Mouse (Mus musculus): ENCODE data around the gene Pip4k2b. TPM values are rescaled to one million over a fixed set of nuclear protein-coding genes. Genes with fewer than 3 reads are reported as not detected.

Pip4k2b gene
- total and polyA plus RNA-seq, 2 experiments from 2014 or later, result 4.6 to 146 TPM

GRCm38 (mm10) chr11:97700003-97700745, 44.3 kb downstream of the Pip4k2b start, which contains the start of gene Pcgf2:
Gene Pcgf2, minus strand, starts transcription at chr11:97700497.
- TF ChIP-seq CTCF (IDR thresholded peaks at IDR 0.05; ENCODE audit: low read depth), result peak; percentile 9; the same call in 1 of the 2 replicates
- DNase-seq (peak; percentile 85), ATAC-seq (peak; percentile 6)
- no peaks in the 10 kb centered on the region for H3K36me3 ChIP-seq (ENCODE audit: insufficient read depth)
- H3K9me3 ChIP-seq (ENCODE audit: low read length), result no peaks in the 10 kb centered on the region
- 1% methylated on average over 85 of the region's 85 CpGs for WGBS
- H3K27ac ChIP-seq (ENCODE audit: low read depth, low read length), result peak within 1 kb of the TSS; percentile 95
- H3K9ac ChIP-seq, result peak within 1 kb of the TSS; percentile 98
- H3K27me3 ChIP-seq (ENCODE audit: insufficient read depth, low read length), result no peaks in the 10 kb centered on the region
- H3K4me3 ChIP-seq (ENCODE audit: low read depth, low read length), result peak within 1 kb of the TSS; percentile 92
- H3K4me1 ChIP-seq (ENCODE audit: insufficient read depth), result peaks cover 41% of the 10 kb centered on the region
- H3K4me2 ChIP-seq (ENCODE audit: low read depth), result peak within 1 kb of the TSS; percentile 71

- peak overlapping the region; percentile 95 for H3K27ac ChIP-seq (ENCODE audit: low read depth, low read length)
- DNase-seq, result peak; percentile 94
- H3K27me3 ChIP-seq (ENCODE audit: insufficient read depth, low read length), result no peaks in the 10 kb centered on the region
- WGBS, result 0% methylated on average over 5 of the region's 9 CpGs
- ATAC-seq, result peak; percentile 32
- H3K36me3 ChIP-seq (ENCODE audit: insufficient read depth), result no peaks in the 10 kb centered on the region
- H3K4me2 ChIP-seq (ENCODE audit: low read depth), result peak overlapping the region; percentile 71
- peak overlapping the region; percentile 98 for H3K9ac ChIP-seq
- H3K9me3 ChIP-seq (ENCODE audit: low read length), result no peaks in the 10 kb centered on the region
- no peak for TF ChIP-seq CTCF (IDR thresholded peaks at IDR 0.05; ENCODE audit: low read depth)
- H3K4me3 ChIP-seq (ENCODE audit: low read depth, low read length), result peak overlapping the region; percentile 92
- peaks cover 45% of the 10 kb centered on the region for H3K4me1 ChIP-seq (ENCODE audit: insufficient read depth)
These were observed 44.9 kb downstream of the Pip4k2b start for GRCm38 (mm10) chr11:97699626-97700002.

GRCm38 (mm10) chr11:97698741-97699611, 45.5 kb downstream of the Pip4k2b start:
- DNase-seq, result peak; percentile 66
- H3K4me1 ChIP-seq (ENCODE audit: insufficient read depth), result peaks cover 40% of the 10 kb centered on the region
- H3K4me2 ChIP-seq (ENCODE audit: low read depth), result peak overlapping the region; percentile 71
- no peak for ATAC-seq
- peak; percentile 64 for TF ChIP-seq CTCF (IDR thresholded peaks at IDR 0.05; ENCODE audit: low read depth)
- no peaks in the 10 kb centered on the region for H3K9me3 ChIP-seq (ENCODE audit: low read length)
- 1% methylated on average over 57 of the region's 63 CpGs for WGBS
- H3K9ac ChIP-seq, result peak overlapping the region; percentile 98
- H3K36me3 ChIP-seq (ENCODE audit: insufficient read depth), result no peaks in the 10 kb centered on the region
- H3K27me3 ChIP-seq (ENCODE audit: insufficient read depth, low read length), result no peaks in the 10 kb centered on the region
- H3K4me3 ChIP-seq (ENCODE audit: low read depth, low read length), result peak overlapping the region; percentile 92
- peak overlapping the region; percentile 95 for H3K27ac ChIP-seq (ENCODE audit: low read depth, low read length)

- WGBS, result under 1% methylated on average over 14 of the region's 14 CpGs
These were observed 46.5 kb downstream of the Pip4k2b start for GRCm38 (mm10) chr11:97697891-97698529.

GRCm38 (mm10) chr11:97697199-97697890, 47.2 kb downstream of the Pip4k2b start:
- Histone ChIP-seq H3K9me3 (ENCODE audit: low read length) (no peaks in the 10 kb centered on the region), H3K36me3 (ENCODE audit: insufficient read depth) (peaks cover 9% of the 10 kb centered on the region), H3K27ac (ENCODE audit: low read depth, low read length) (peak overlapping the region; percentile 95; the same call in 1 of the 2 replicates), H3K4me1 (ENCODE audit: insufficient read depth) (peaks cover 39% of the 10 kb centered on the region), H3K4me3 (ENCODE audit: low read depth, low read length) (peak overlapping the region; percentile 92), H3K9ac (peak overlapping the region; percentile 98), H3K4me2 (ENCODE audit: low read depth) (peak overlapping the region; percentile 71), H3K27me3 (ENCODE audit: insufficient read depth, low read length) (no peaks in the 10 kb centered on the region)
- DNase-seq (no peak), ATAC-seq (no peak)
- no peak for TF ChIP-seq CTCF (IDR thresholded peaks at IDR 0.05; ENCODE audit: low read depth)
- WGBS, result 44% methylated on average over 11 of the region's 11 CpGs

More at GRCm38 (mm10) chr11:97697891-97698529, 46.5 kb downstream of the Pip4k2b start:
- TF ChIP-seq CTCF (IDR thresholded peaks at IDR 0.05; ENCODE audit: low read depth), result no peak
- peak overlapping the region; percentile 92 for H3K4me3 ChIP-seq (ENCODE audit: low read depth, low read length)
- H3K36me3 ChIP-seq (ENCODE audit: insufficient read depth), result peaks cover 2% of the 10 kb centered on the region; the same call in 1 of the 2 replicates
- H3K4me1 ChIP-seq (ENCODE audit: insufficient read depth), result peaks cover 39% of the 10 kb centered on the region
- peak overlapping the region; percentile 71 for H3K4me2 ChIP-seq (ENCODE audit: low read depth)
- DNase-seq, result peak; percentile 36
- no peaks in the 10 kb centered on the region for H3K27me3 ChIP-seq (ENCODE audit: insufficient read depth, low read length)
- no peaks in the 10 kb centered on the region for H3K9me3 ChIP-seq (ENCODE audit: low read length)
- H3K27ac ChIP-seq (ENCODE audit: low read depth, low read length), result peak overlapping the region; percentile 95
- no peak for ATAC-seq
- H3K9ac ChIP-seq, result peak overlapping the region; percentile 98

GRCm38 (mm10) chr11:97696669-97697068, 47.8 kb downstream of the Pip4k2b start:
- H3K4me1 ChIP-seq (ENCODE audit: insufficient read depth), result peaks cover 34% of the 10 kb centered on the region
- TF ChIP-seq CTCF (IDR thresholded peaks at IDR 0.05; ENCODE audit: low read depth), result no peak
- DNase-seq (no peak), ATAC-seq (no peak)
- H3K4me3 ChIP-seq (ENCODE audit: low read depth, low read length), result no peak overlapping the region
- peaks cover 16% of the 10 kb centered on the region for H3K36me3 ChIP-seq (ENCODE audit: insufficient read depth)
- peak overlapping the region; percentile 15; the same call in 1 of the 2 replicates for H3K27ac ChIP-seq (ENCODE audit: low read depth, low read length)
- H3K4me2 ChIP-seq (ENCODE audit: low read depth), result peak overlapping the region; percentile 71
- no peaks in the 10 kb centered on the region for H3K27me3 ChIP-seq (ENCODE audit: insufficient read depth, low read length)
- no peaks in the 10 kb centered on the region for H3K9me3 ChIP-seq (ENCODE audit: low read length)
- 63% methylated on average over 8 of the region's 8 CpGs for WGBS
- H3K9ac ChIP-seq, result peak overlapping the region; percentile 35; the same call in 1 of the 2 replicates
